Mouse (Mus musculus) spleen, adult 2 months (tissue): ENCODE measurements around the gene Med22. TPM values are rescaled to one million over a fixed set of nuclear protein-coding genes. Genes with fewer than 3 reads are reported as not detected.

Experiments
- DNase-seq, 2 experiments: peaks; one replicate each; pipeline versions ENCODE4 v3.0.0 to v3.0.0-alpha.2; 2012 to 2021; ENCODE audit warnings: low spot score in 2 of 2, low read depth in 1 of 2
- H3K27ac ChIP-seq: fragments of 200-500 bp; 2 replicates; pipeline ENCODE4 v1.5.1; 2012; ENCODE audit warnings: low read length, inconsistent platforms; ENCODE audit not compliant: insufficient read depth
- H3K27me3 ChIP-seq: fragments of 200-500 bp; 2 replicates; pipeline ENCODE4 v1.6.1; 2012; ENCODE audit warnings: mild to moderate bottlenecking, moderate library complexity, low read length, inconsistent platforms; ENCODE audit not compliant: control insufficient read depth, insufficient read depth
- H3K36me3 ChIP-seq: fragments of 200-500 bp; 2 replicates; pipeline ENCODE4 v1.6.1; 2012; ENCODE audit warnings: mild to moderate bottlenecking, low read length, inconsistent platforms; ENCODE audit not compliant: control insufficient read depth, insufficient read depth
- H3K4me1 ChIP-seq: fragments of 200-500 bp; 2 replicates; pipeline ENCODE4 v1.6.1; 2011; ENCODE audit warnings: inconsistent platforms; ENCODE audit not compliant: control insufficient read depth, insufficient read depth, insufficient read length
- H3K4me3 ChIP-seq: fragments of 200-500 bp; 2 replicates; pipeline ENCODE4 v1.5.1; 2011; ENCODE audit warnings: mild to moderate bottlenecking, inconsistent platforms; ENCODE audit not compliant: insufficient read depth, insufficient read length; ENCODE audit errors: extremely low read depth
- CTCF ChIP-seq: fragments of 200-500 bp; IDR thresholded peaks from 2 replicates; pipeline ENCODE4 v1.5.1; 2011; ENCODE audit warnings: mild to moderate bottlenecking, inconsistent platforms; ENCODE audit not compliant: insufficient read depth, insufficient read length, insufficient replicate concordance; ENCODE audit errors: extremely low read depth
- POLR2A ChIP-seq: fragments of 200-500 bp; IDR thresholded peaks from 2 replicates; pipeline ENCODE4 v1.6.1; 2011; ENCODE audit warnings: low read depth, low read length, inconsistent platforms
- WGBS: fragments of 180-500 bp; shearing (Covaris S2); methylation state at CpG from one replicate; pipeline ENCODE4 v1.1.7; 2018; 5-methylcytosine and 5-hydroxymethylcytosine counted together
- polyA plus RNA-seq: library from polyadenylated mRNA; depleted of rRNA; stranded (reverse); fragments of >200 nt; gene quantifications from 2 replicates; pipeline ENCODE4 v1.2.3, GENCODE M21; 2012

Gene Med22
- polyA plus RNA-seq, 1 experiment: 18.6 TPM

GRCm38 (mm10) chr2:26932473-26933303 lies 22.2 kb upstream of the Med22 start:
- no peaks in the 10 kb centered on the region for H3K36me3 ChIP-seq
- peaks cover 7% of the 10 kb centered on the region; the same call in 1 of the 2 replicates for H3K4me1 ChIP-seq
- H3K27me3 ChIP-seq: no peaks in the 10 kb centered on the region
- TF ChIP-seq CTCF (no peak), POLR2A (no peak)
- peak overlapping the region; percentile 96 for H3K27ac ChIP-seq
- no peak for DNase-seq
- WGBS: under 1% methylated on average over 47 of the region's 49 CpGs
- peak overlapping the region; percentile 100 for H3K4me3 ChIP-seq

- no peak overlapping the region for H3K4me3 ChIP-seq
- peaks cover 5% of the 10 kb centered on the region; the same call in 1 of the 2 replicates for H3K4me1 ChIP-seq
- no peak overlapping the region for H3K27ac ChIP-seq
- WGBS: 7% methylated on average over 1 of the region's 1 CpGs
- H3K27me3 ChIP-seq: no peaks in the 10 kb centered on the region
- H3K36me3 ChIP-seq: peaks cover 11% of the 10 kb centered on the region
- DNase-seq: peak; percentile 53 to 69
- TF ChIP-seq POLR2A (no peak), CTCF (peak; percentile 54; the same call in 1 of the 2 replicates)
These were observed 19.9 kb upstream of the Med22 start for GRCm38 (mm10) chr2:26930390-26930789.

GRCm38 (mm10) chr2:26927745-26928476 lies 17.4 kb upstream of the Med22 start:
- no peak for TF ChIP-seq CTCF
- TF ChIP-seq POLR2A: no peak
- WGBS: 93% methylated on average over 6 of the region's 6 CpGs
- no peak overlapping the region for H3K4me3 ChIP-seq
- H3K36me3 ChIP-seq: peaks cover 28% of the 10 kb centered on the region
- H3K27ac ChIP-seq: no peak overlapping the region
- H3K27me3 ChIP-seq: no peaks in the 10 kb centered on the region
- peaks cover 2% of the 10 kb centered on the region; the same call in 1 of the 2 replicates for H3K4me1 ChIP-seq
- DNase-seq: no peak

- WGBS: 80% methylated on average over 9 of the region's 9 CpGs
- H3K4me3 ChIP-seq: no peak overlapping the region
- no peak overlapping the region for H3K27ac ChIP-seq
- peaks cover 7% of the 10 kb centered on the region; the same call in 1 of the 2 replicates for H3K4me1 ChIP-seq
- no peaks in the 10 kb centered on the region for H3K27me3 ChIP-seq
- TF ChIP-seq POLR2A (no peak), CTCF (no peak)
- no peak for DNase-seq
- H3K36me3 ChIP-seq: peaks cover 58% of the 10 kb centered on the region
These were observed 11.3 kb upstream of the Med22 start for GRCm38 (mm10) chr2:26921784-26922183.

GRCm38 (mm10) chr2:26920190-26920855 lies 9.8 kb upstream of the Med22 start:
- TF ChIP-seq CTCF: no peak
- no peak for TF ChIP-seq POLR2A
- 91% methylated on average over 6 of the region's 6 CpGs for WGBS
- H3K36me3 ChIP-seq: peaks cover 48% of the 10 kb centered on the region
- DNase-seq: no peak
- H3K4me3 ChIP-seq: no peak overlapping the region
- peaks cover 9% of the 10 kb centered on the region; the same call in 1 of the 2 replicates for H3K4me1 ChIP-seq
- no peak overlapping the region for H3K27ac ChIP-seq
- H3K27me3 ChIP-seq: no peaks in the 10 kb centered on the region

- 86% methylated on average over 3 of the region's 3 CpGs for WGBS
- Histone ChIP-seq H3K4me3 (no peak overlapping the region), H3K4me1 (peaks cover 12% of the 10 kb centered on the region; the same call in 1 of the 2 replicates), H3K27me3 (no peaks in the 10 kb centered on the region), H3K27ac (no peak overlapping the region), H3K36me3 (peaks cover 44% of the 10 kb centered on the region)
- no peak for TF ChIP-seq CTCF
- no peak for TF ChIP-seq POLR2A
- DNase-seq: no peak
These were observed 9.2 kb upstream of the Med22 start for GRCm38 (mm10) chr2:26919684-26920083.
